Mouse (Mus musculus) heart, postnatal 36 days (tissue): ENCODE measurements around the gene Asap3. TPM values are rescaled to one million over a fixed set of nuclear protein-coding genes. Genes with fewer than 3 reads are reported as not detected.

Experiments used
- DNase-seq, 2 experiments: peaks; one replicate each; pipeline ENCODE4 v3.0.0; 2021 to 2022
- intact Hi-C: fragments of 180-260 bp; cut with DNase I; formaldehyde crosslinking; loops from one replicate; pipeline ENCODE4 v1.15.1; 2025
- total RNA-seq, 2 experiments: library from RNA; stranded (reverse); gene quantifications; 2 replicates each; pipeline ENCODE4 v1.2.3; 2021

Gene Asap3
- 10 to 100 TPM in 1 of 2 experiments, 1 to 10 TPM in 1; 9.4 to 11.7 TPM for total RNA-seq

GRCm38 (mm10) chr4:136206033-136206893, at the start of gene Asap3:
Gene Asap3, plus strand, starts transcription at chr4:136206365.
- intact Hi-C loops = no loop called here
- DNase-seq = peak; percentile 95 to 97

DNA sequence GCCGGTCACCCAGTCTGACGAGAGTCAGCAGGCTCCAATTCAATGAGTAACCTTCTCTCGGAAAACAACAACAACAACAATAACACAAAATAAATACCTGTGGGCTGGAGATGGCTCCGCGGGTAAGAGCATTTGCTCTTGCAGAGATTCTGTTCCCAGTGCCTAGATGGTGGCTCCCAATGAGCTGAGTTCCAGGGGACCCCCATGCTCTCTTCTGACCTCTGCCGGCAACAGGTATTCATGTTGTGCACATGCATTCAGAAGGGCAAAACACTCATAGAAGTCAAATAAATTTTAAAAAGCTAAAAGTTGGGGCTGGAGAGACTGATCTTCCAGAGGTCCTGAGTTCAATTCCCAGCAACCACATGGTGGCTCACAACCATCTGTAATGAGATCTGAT, 47.7 kb upstream of the Asap3 start:
- intact Hi-C loops = no loop called here
- no peak for DNase-seq

DNA sequence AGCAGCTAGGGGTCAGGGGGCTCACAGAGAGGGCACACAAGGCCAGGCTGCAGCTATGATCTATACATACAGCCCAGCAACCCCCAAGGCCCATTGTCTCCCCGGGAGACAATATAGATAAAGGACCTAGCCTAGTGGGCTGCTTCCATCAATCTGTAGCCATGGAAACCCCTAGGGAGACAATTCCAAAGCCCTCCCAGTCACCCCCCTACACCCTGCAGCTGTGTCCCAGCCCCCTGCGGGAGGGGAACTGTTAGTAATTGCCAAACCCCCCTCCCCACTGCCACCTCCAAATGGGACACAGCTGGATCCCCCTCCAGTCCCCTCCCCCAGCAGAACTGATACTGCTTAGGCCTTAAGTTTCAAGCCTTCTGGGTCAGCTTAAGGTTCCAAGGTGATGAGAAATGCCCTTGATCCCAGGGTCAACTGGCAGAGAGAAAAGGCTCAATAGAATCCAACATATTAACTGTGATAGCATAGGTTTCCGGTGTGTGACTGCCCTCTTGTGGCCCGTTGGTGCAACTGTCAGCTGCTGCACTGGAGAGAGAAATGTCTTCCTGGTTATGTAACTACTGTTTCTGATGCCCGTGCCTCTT, 46.3 kb upstream of the Asap3 start:
- peak; percentile 77 to 83 for DNase-seq
- intact Hi-C loops = loop anchor here (1.0 to 10.0 kb wide), 2 partner anchors 85 to 90 kb away; partner anchors contain the start of gene Tcea3

DNA sequence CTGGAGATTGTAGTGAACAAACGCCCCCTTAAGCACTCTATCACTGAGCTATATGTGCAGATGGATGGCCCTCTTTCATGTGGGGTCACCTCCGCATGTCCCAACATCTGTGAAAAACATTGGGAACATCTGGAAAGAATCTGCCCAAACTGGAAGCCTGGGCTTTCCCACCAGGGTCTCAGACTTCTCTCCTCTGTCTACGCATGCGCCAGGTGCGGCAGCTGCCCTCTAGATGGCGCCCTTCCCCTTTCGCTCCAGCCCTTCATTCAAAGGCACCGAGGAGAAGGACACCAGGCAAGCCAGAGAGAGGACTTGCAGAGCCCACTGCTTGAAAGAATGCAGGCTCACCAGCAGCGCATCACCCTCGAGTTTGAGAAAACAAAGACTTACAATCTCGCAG, 42.7 kb upstream of the Asap3 start:
- peak; percentile 90 to 92 for DNase-seq
- intact Hi-C loops = loop anchor here (1.0 to 10.0 kb wide), 3 partner anchors 17 to 81 kb away; partner anchors contain the start of gene Tcea3

DNA sequence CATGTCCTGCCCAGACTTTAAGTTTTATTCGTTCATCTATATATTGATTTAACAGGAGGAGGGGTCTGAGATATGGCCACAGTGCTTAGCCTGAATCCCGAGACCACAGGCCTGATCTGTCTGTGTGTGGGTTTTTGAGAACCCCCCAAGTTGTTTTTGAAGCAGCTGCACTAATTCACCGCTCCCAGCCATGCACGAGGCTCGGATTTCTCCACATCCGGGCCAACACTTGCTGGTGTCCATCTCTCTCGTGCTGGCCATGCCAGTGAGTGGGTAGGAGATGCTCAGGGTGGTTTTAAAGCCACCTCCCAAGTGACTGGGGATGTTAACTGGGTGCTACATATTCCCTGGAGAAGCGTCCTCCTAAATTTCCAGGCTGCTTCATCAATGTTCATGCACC, 41.2 kb upstream of the Asap3 start:
- intact Hi-C loops = loop anchor here (10.0 kb wide), 1 partner anchor 80 kb away; the partner anchor contains the start of gene Tcea3

GRCm38 (mm10) chr4:136167701-136168100, 38.5 kb upstream of the Asap3 start:
- intact Hi-C loops = loop anchor here (10.0 kb wide), 1 partner anchor 77 kb away; the partner anchor contains the start of gene Tcea3
- no peak for DNase-seq

More for the DNA sequence above, 41.2 kb upstream of the Asap3 start:
- no peak for DNase-seq

GRCm38 (mm10) chr4:136170401-136170800, 35.8 kb upstream of the Asap3 start:
- intact Hi-C loops = no loop called here
- no peak for DNase-seq

DNA sequence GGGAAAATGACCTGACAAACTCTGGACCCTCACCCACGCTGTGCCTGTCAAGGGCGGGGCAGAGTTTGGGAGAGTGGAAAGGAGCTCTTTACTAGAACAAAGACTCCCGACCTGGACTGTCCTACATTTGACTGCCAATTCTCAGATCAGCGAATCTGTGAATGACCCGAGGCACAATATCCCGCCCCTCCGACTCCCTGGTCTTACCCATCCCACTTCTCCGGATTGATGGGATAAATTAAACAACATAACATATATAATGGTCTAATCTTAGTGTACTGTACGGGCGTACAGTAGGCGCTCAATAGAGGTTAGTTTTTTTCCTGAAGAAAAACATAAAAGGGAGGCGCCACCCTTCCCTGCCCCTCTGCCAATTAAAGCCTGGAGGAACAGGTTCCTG, 34.7 kb upstream of the Asap3 start:
- intact Hi-C loops = no loop called here
- no peak for DNase-seq

DNA sequence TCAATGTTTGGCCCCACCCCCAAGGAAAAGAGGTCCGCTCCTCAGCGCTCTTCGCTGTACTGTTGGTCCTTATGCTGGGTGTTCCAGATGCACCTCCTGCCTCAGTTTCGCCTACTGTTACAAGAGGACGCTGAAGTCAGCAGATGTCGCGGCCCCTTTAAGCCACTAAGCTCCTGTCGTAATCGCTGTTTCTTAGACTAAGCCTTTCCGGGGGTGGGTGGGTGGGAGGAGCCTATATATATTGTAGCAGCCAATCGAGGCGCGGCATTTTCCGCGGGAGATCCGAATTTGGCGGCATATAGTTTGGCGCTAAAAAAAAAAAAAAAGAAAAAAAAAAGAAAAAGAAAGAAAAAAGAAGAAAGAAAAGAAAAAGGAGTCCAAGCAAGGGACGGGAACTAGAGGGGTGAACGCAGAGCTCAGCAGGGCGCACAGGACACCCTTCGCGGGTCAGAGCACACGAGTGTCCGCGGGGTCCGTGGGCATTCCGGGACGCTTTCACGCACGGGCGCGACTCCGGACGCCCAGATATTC, 34.1 kb upstream of the Asap3 start, which contains the start of gene E2f2:
E2f2 (plus strand) TSS at position 384 of the 531 bp plus-strand sequence.
- peak; percentile 71 to 81 for DNase-seq
- intact Hi-C loops = no loop called here

GRCm38 (mm10) chr4:136172542-136173209, 33.5 kb upstream of the Asap3 start:
- peak; percentile 58 to 63 for DNase-seq
- intact Hi-C loops = no loop called here

DNA sequence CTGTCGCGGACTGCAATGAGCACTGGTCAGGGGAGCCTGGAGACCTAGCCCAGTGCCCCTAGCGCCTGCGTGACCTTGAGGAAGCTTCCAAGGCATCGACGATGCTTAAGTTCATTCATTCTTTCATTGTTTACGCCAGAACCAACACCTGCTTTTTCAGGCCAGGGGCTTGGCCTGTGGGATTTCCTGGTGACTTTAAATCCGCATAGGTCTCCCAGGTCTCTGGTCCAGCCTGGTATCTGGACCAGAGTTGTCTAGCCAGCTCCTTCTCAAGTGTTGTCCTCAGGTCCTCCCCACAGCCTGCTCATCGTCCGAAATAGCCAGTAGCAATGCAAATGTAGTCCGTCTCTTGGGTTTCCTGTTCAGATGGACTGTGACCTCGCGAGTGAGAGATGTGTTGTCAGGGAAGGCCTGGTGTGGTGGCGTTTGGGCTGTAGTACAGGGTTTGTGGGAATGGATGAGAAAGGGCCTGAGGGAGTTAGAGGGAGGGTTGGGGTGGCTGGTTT, 32.9 kb upstream of the Asap3 start:
- no peak for DNase-seq
- intact Hi-C loops = no loop called here

DNA sequence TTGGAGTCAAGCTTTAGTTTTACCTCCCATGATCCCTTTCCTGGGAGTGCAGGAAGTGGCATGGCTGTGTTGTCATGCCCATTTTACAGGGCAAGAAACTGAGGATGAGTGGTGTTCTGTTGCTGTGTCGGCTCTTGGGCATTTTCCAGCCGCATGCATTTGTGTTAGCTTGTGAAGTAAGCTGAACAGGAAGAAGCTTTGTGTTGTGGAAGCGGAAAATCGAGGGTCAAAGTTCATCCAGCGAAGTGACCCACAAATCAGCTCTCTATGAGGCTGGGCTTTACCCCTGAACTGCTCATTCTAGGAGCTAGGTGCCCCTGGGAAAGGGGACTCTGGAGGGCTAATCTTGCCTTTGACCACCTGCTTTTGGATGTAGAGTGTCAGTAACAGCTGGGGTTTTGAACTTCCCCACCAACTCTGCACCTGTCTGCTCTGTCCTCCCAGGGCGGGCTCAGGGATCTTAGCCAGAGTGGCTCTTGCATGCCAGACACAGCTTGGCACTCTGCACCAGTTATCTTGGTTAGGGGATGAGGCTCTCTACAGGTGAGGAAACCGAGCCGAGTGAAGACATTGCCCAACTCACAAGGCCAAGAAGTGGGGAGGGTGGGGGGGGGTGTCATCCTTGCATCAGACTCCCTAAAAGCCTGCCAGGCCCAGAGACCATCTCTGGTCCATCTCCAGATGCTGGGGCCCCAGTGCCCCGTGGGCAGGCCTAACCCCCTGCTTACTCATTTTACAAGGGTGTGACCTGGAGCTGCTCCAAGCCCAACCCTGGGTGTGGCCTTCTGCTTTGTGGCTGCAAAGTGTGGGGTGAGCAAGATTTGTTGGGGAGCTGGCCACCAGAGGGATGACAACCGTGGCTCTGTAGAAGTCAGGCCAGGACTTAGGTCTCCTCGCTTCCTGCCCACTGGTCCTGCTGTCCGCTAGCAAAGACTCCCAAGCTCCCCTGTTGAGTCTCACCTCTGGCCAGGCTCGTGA, 31.7 kb upstream of the Asap3 start:
- intact Hi-C loops = no loop called here
- DNase-seq = no peak

DNA sequence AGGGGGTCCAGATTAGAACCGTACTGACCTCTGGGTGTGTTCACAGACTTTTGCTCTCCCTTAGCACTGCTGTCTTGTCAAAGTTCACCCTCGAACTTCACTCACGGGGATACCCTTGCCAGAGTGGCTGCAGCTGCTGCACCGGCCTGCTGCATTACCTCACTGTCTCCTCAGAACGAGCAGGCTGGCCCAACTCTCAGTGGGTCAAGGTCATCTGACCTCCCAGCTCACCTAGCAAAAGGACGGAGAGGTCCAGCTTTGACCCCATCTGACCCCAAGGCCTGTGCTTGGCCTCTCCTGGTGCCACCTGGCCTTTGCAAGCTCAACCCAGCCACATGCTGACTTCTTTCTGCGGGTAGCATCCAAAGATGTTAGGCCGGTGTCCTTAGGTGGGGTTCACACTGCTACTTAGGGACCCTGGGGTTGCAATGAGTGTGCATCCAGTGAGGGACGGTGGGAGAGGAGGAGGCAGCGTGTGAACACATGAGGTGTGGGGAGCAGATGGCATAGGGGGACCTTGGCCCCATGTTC, 30.1 kb upstream of the Asap3 start:
- no peak for DNase-seq
- intact Hi-C loops = no loop called here

DNA sequence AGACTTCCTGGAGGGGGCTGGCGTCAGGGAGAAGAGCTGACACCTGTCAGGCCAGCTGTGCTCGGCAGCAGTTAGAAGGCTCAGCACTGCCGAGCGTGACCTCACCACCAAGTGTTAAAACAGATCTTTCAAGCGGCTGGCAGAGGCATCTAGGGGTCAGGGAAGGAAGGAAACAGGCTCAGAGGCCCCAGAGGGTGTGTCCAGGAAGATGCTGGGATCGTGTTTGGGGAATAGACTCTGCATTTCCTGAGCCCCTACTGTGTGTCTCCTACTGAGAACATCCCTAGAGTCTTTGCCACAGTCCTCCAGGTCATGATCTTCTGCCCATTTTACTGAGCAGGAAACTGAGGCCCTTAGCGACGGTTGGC, 28.9 kb upstream of the Asap3 start:
- intact Hi-C loops = no loop called here
- DNase-seq = peak; percentile 31 to 51

DNA sequence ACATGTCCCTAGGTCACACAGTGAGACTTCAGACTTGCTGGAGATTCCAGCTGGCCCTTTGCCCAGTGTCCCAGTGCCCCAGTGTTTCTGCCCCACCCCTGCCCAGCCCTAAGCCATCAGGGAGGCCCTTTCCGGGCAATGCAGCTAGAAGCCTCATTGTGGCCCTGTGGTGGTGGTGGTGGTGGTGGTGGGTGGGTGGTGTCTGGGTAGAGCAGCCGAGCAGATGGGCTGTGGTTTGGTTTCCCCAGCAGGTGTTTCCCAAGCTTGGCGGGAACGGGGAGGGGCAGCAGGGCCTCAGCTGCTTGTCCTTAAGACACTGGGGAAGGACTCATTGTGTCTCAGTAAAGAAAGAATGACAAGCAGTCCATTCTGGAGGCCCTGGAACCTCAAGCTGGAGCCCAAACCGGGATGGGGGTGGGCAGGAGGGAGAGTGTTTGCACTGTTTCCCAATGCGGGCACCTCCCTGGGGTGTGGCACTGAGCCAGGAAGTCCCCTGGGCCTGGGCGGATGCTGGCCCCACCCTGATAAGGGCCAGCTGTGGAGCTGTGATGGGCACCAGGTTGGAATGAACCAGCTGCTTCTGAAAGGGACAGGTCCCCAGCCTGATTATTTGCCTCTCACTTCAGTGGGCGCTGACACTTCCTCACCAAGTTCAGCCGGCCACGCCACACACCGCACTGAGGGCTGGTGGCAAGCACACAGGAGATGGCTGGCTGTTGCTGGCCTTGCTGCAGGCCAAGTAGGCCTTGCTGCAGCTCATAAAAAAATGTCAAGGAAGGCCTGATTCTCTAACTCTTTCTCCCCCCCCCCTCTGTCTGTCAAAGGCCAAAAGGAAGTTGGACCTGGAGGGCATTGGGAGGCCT, 28.3 kb upstream of the Asap3 start:
- intact Hi-C loops = no loop called here
- DNase-seq = peak; percentile 44 to 65

DNA sequence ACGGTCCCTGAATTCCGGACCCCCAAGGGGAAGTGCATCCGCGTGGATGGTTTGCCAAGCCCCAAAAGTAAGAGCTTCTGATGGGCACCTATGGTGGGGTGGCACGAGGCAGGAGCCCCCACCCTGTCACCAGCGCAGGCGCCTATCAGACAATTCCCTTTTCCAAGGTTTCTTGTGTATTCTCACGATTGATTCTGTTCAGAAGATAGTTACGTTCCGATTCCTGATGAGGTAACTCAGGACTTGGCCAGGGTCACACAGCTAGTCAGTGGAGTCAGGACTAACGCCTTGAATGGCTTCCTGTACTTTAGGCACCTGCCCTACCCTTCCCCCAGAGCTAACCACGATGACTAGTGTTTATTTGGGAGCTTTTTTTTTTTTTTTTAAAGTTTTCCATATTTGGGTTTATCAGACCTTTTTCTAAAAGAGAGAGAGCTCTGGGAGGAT, 27.7 kb upstream of the Asap3 start:
- intact Hi-C loops = no loop called here
- no peak for DNase-seq

DNA sequence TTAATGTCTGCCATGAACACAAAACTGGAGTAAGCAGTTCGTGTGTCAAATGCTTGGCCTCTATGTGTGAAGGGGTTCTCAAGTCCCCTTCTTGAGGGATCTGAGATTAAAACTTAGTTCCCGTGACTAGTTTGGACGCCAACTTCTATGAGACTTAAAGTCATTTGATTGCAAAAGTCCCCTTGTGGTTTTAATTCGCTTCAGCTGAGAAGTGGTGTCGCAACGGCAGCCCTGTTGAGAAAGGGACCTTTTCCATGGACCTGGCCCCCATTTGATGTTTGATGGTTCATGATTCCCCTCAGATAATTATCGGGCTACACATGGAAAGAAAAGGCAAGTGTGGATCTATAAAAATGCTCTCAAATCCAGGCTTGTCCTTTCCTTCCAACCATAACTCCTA, 26.7 kb upstream of the Asap3 start:
- intact Hi-C loops = no loop called here
- DNase-seq = no peak

- intact Hi-C loops = loop anchor here (2.0 kb wide), 1 partner anchor 17 kb away; no protein-coding TSS in a partner anchor
- DNase-seq = peak; percentile 89 to 92
Measured at GRCm38 (mm10) chr4:136179998-136180397, 26.2 kb upstream of the Asap3 start.
